Mouse (Mus musculus) E14TG2a.4 (cell line): ENCODE data around the gene Eif2b5.

Experiments
- H3K27me3 ChIP-seq: 2 replicates; pipeline ENCODE4 v1.6.1; 2014; ENCODE audit warnings: low read length, control low read depth; ENCODE audit not compliant: insufficient read depth
- H3K36me3 ChIP-seq: 2 replicates; pipeline ENCODE4 v1.6.1; 2014; ENCODE audit warnings: low read length, control low read depth; ENCODE audit not compliant: insufficient read depth
- H3K4me1 ChIP-seq: replicated peaks from 2 replicates; pipeline ENCODE4 v1.6.1; 2014; ENCODE audit warnings: low read depth, low read length, control low read depth
- H3K4me3 ChIP-seq: replicated peaks from 2 replicates; pipeline ENCODE4 v1.5.1; 2014; ENCODE audit warnings: mild to moderate bottlenecking, low read length
- H3K9me3 ChIP-seq: 2 replicates; pipeline ENCODE4 v1.6.1; 2014; ENCODE audit warnings: low read length, control low read depth
- CTCF ChIP-seq: conservative IDR thresholded peaks from 2 replicates; pipeline ENCODE4 v1.5.1; 2014; ENCODE audit warnings: low read length
- NANOG ChIP-seq: IDR thresholded peaks from 2 replicates; pipeline ENCODE4 v1.6.1; 2014; ENCODE audit warnings: borderline replicate concordance, low read length, mixed read lengths
- POU5F1 ChIP-seq: IDR thresholded peaks from 2 replicates; pipeline ENCODE4 v1.6.1; 2014; ENCODE audit warnings: low read length, borderline replicate concordance

The Eif2b5 gene

DNA sequence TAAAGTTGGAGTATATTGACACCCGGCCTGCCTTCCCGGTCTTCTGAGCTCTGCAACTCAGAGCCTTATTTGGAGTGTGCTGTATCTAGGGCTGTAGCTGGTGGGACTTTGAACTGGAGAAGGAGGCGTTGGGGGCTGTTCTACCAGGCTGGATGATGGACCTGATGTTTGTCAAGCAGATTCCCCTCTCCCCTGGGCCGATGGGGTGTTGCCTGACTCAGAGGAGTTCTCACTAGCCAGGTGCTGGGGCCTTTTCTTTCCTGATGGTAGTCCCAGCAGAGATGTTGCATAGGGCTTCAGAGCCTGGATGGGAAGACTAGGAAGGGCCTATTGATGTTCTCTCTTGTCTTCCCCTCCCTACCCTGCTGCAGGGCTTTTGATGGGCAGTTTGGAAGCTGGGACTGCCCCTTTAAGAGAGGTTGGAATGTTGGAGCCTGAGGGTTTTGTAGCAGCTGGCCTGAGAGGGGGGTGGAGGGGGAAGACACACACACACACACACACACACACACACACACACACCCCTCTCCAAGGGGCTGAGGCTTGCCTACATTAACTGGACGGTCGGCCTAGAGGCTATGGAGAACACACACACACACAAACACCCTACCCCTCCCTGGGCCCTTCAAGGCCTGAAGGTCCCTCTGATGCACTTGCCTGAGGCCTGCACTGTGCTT, 19.2 kb downstream of the Eif2b5 start:
- TF ChIP-seq CTCF (no peak), NANOG (no peak), POU5F1 (no peak)
- Histone ChIP-seq H3K36me3 (peaks cover 11% of the 10 kb centered on the region), H3K9me3 (no peaks in the 10 kb centered on the region), H3K4me3 (peak overlapping the region; percentile 92), H3K4me1 (peaks cover 23% of the 10 kb centered on the region), H3K27me3 (peaks cover 6% of the 10 kb centered on the region; the same call in 1 of the 2 replicates)

DNA sequence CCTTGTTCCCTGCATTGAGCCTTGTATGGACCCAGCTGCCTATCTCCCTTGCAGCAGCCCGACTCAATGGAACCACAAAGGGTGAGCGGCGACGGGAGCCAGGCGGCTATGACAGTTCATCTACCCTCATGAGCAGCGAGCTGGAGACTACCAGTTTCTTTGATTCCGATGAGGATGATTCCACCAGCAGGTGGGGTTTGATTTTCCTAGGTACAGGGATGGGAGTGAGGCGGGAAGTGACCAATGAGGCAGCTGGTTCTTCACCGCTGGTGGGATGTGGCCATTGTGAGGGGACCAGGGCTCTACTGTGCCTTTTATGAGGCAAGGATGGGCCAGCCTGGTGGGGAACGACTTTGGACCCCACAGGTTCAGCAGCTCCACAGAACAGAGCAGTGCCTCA, 25.3 kb downstream of the Eif2b5 start:
- H3K27me3 ChIP-seq, result peaks cover 9% of the 10 kb centered on the region; the same call in 1 of the 2 replicates
- TF ChIP-seq CTCF (0 out of 2 replicates have a peak, but pooled peaks have one; percentile 5), POU5F1 (no peak)
- peaks cover 63% of the 10 kb centered on the region for H3K36me3 ChIP-seq
- H3K9me3 ChIP-seq, result no peaks in the 10 kb centered on the region
- H3K4me1 ChIP-seq, result peaks cover 35% of the 10 kb centered on the region
- peak overlapping the region; percentile 49 for H3K4me3 ChIP-seq

DNA sequence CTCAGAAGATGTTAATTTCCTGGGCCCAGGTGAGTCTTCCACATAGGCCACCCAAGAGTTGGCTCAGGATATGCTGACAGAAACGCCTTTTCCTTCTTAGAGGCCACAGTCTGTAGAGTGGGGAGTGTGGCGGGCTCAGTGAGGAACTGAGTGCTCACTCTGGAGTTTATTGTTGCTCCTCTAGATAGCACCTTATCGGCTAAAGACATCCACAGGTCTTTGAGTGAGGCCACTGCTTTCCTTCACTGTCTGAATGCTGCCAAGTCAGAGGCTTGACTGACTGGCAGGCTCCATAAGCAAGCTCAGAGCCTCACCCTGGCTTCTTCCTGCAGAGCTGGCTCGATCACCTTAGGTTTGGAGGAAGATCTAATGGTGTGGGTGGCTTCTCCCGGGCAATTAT, 30.2 kb downstream of the Eif2b5 start:
- H3K27me3 ChIP-seq, result no peaks in the 10 kb centered on the region
- TF ChIP-seq POU5F1 (no peak), CTCF (no peak), NANOG (no peak)
- H3K9me3 ChIP-seq, result no peaks in the 10 kb centered on the region
- peaks cover 43% of the 10 kb centered on the region for H3K4me1 ChIP-seq
- H3K4me3 ChIP-seq, result no peak overlapping the region
- H3K36me3 ChIP-seq, result peaks cover 73% of the 10 kb centered on the region

DNA sequence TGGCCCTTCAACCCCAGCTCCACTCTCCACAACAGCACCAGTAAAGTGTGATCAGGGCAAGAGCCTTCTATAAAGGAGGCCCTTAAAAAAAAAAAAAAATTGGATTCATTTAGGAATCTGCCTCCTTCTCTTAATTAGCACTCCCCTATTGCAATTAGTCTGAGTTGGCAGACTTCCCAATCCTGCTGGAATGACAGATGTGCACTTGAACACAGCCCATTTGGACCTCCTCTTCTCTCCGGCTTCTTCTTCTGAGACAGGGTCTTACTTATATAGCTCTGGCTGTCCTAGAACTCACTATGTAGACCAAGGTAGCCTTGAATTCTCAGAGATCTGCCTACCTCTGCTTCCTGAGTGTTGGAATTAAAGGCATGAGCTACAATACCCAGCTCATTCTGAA, 30.8 kb downstream of the Eif2b5 start:
- no peaks in the 10 kb centered on the region for H3K9me3 ChIP-seq
- peaks cover 69% of the 10 kb centered on the region for H3K36me3 ChIP-seq
- H3K4me3 ChIP-seq, result no peak overlapping the region
- no peaks in the 10 kb centered on the region for H3K27me3 ChIP-seq
- TF ChIP-seq NANOG (no peak), CTCF (no peak), POU5F1 (no peak)
- H3K4me1 ChIP-seq, result peaks cover 37% of the 10 kb centered on the region

DNA sequence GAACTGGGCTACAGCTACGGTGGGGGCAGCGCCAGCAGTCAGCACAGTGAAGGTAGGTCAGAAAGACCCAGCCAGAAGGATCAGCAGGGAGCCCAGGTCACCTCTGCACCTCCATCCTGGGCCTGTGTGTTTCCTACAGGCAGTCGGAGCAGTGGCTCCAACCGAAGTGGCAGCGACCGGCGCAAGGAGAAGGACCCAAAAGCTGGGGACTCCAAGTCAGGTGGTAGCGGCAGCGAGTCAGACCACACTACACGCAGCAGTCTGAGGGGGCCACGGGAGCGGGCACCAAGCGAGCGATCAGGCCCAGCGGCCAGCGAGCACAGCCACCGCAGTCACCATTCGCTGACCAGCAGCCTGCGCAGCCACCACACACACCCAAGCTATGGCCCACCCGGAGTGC, 32.3 kb downstream of the Eif2b5 start:
- Histone ChIP-seq H3K4me3 (peak overlapping the region; percentile 72), H3K4me1 (peaks cover 33% of the 10 kb centered on the region), H3K36me3 (peaks cover 56% of the 10 kb centered on the region), H3K9me3 (no peaks in the 10 kb centered on the region), H3K27me3 (no peaks in the 10 kb centered on the region)
- TF ChIP-seq CTCF, result no peak
- TF ChIP-seq POU5F1, result no peak
- TF ChIP-seq NANOG, result no peak

DNA sequence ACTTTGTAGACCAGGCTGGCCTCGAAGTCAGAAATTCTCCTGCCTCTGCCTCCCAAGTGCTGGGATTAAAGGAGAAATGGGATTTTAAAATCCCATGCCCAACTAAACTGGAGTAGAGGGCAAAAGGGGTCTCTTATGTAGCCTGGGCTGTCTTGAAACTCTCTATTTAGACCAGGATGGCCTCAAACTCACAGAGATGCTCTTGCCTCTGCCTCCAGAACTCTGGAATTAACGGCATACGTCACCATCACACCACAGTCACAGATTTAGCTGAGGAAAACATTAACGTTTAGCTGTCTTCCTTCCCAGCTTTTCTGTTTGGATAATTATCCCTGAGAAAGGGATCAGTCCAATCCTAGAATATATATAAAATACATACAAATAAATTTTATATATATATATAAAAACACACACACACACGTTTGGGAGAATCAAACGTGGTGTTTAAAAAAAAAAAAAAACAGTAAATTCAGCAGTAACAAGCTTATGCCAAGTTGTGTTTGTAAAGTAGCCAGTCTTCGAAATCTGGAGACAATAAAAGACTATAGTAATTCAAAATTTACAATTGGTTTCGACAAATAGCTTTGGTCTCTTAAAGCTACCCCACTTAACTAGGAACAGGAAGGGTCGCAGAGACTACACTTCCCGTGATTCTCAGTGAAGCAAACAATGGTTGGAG, 36.1 kb downstream of the Eif2b5 start:
- peaks cover 44% of the 10 kb centered on the region for H3K36me3 ChIP-seq
- H3K4me3 ChIP-seq, result no peak overlapping the region
- H3K9me3 ChIP-seq, result no peaks in the 10 kb centered on the region
- H3K27me3 ChIP-seq, result no peaks in the 10 kb centered on the region
- H3K4me1 ChIP-seq, result peaks cover 60% of the 10 kb centered on the region
- TF ChIP-seq NANOG, result no peak
- TF ChIP-seq POU5F1, result no peak
- no peak for TF ChIP-seq CTCF

DNA sequence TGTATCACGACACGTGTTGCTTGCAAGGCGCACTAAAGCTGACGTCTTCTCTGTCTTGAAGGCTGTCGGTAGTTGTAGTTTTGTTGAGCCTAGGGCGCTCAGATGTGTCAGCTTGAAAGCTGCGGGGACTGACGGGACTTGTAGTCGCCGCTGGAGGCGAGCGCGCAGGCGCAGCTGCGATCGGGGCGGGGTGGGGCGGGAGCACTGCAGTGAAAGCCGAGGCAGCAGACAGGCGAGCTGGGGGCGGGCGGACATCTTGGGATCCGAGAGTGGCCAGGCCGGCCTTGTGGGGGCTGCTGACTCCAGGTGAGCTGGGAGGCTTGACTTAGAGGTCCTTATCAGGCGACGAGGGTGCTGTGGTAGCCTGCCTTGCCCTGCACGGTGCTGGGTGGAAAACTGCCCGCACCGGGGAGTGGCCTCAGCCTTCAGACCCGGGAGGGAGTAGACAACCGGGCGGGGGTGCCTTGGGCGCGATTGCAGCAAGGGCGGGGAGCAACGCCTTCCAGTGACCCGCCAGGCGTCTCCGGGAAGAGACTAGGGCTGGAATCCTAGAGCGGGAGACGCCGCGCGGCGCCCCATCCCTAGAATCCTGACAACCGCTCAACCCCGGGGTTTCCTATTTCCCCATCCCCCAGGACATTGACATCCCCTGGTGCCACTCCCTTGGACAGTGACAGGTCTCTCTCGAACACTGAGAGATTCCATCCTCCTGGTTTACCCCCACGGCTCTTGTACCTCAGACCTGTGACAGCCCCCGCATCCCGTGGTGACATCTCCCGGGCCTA, 36.9 kb downstream of the Eif2b5 start, which contains the start of gene Ap2m1:
TSS of gene Ap2m1 (plus strand) at position 183 of the 785 bp plus-strand sequence.
- peak within 1 kb of the TSS; percentile 98 for H3K4me3 ChIP-seq
- no peaks in the 10 kb centered on the region for H3K9me3 ChIP-seq
- peaks cover 65% of the 10 kb centered on the region for H3K4me1 ChIP-seq
- peaks cover 50% of the 10 kb centered on the region for H3K36me3 ChIP-seq
- TF ChIP-seq POU5F1 (no peak), NANOG (no peak), CTCF (no peak)
- no peaks in the 10 kb centered on the region for H3K27me3 ChIP-seq

DNA sequence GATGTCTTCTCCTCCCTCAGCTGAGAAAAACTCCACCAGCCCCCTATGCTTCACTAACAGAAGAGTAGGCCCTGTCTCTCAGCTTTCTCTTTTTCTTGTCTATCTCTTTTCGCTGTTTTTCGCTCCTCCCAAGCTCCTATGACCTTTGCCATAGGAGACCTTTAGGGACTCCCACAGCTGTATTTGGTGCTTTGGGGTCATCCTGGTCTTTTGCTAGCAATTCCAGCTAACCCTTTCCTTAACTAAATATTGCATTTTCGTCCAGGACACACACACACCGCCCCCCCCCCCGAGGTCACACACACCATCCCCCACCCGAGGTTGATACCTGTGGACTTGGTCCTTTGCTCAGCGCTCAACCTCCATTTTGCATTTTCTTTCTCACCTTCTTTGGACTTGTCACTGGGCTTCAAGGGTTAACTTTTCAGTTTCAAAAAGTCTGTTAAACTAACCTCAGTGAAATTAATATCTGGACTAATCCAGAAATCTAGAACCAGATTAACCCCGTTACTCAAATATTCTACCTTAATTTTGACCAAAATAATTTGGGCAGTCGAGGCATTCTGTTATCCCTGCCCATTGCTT, 37.6 kb downstream of the Eif2b5 start:
- peak overlapping the region; percentile 98 for H3K4me3 ChIP-seq
- peaks cover 52% of the 10 kb centered on the region for H3K36me3 ChIP-seq
- no peaks in the 10 kb centered on the region for H3K27me3 ChIP-seq
- no peak for TF ChIP-seq POU5F1
- TF ChIP-seq NANOG, result no peak
- no peak for TF ChIP-seq CTCF
- peaks cover 65% of the 10 kb centered on the region for H3K4me1 ChIP-seq
- H3K9me3 ChIP-seq, result no peaks in the 10 kb centered on the region
